Mouse (Mus musculus) brain, embryonic 14.5 days (tissue): ENCODE data around the gene Specc1l.

Experiments used
- CTCF ChIP-seq: fragments of 200-500 bp; IDR thresholded peaks from 2 replicates; pipeline ENCODE4 v1.5.1; 2012; ENCODE audit warnings: inconsistent platforms, mild to moderate bottlenecking, moderate library complexity, borderline replicate concordance; ENCODE audit not compliant: insufficient read depth, insufficient read length; ENCODE audit errors: extremely low read depth
- POLR2A ChIP-seq: fragments of 200-500 bp; IDR thresholded peaks from 2 replicates; pipeline ENCODE4 v1.6.1; 2012; ENCODE audit warnings: mild to moderate bottlenecking, inconsistent platforms, borderline replicate concordance; ENCODE audit not compliant: poor library complexity, insufficient read depth, insufficient read length, severe bottlenecking; ENCODE audit errors: extremely low read depth

DNA sequence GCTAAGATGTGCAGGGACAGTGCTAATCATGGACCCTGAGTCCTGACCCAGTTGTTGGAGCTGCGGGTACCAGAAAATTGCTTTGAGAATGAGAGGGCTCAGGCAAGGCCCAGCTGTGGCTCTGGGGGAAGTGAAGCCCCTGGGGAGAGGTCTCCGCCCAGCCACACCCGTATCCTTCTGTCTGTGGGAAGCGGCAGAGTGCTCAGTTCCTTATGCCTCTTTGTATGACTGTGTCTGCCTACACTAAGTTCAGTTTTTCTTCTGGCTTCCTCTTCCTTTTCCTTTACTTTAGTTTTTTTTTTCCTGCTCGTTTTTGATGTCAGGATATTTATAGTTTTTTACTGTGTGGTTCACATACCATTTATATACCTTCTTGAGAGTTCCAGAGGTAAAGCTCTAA is 46.4 kb downstream of the Specc1l start:
- TF ChIP-seq CTCF (no peak), POLR2A (no peak)
